8 mouse cellular contexts compared by ENCODE assay signal in the genomic region with DNA sequence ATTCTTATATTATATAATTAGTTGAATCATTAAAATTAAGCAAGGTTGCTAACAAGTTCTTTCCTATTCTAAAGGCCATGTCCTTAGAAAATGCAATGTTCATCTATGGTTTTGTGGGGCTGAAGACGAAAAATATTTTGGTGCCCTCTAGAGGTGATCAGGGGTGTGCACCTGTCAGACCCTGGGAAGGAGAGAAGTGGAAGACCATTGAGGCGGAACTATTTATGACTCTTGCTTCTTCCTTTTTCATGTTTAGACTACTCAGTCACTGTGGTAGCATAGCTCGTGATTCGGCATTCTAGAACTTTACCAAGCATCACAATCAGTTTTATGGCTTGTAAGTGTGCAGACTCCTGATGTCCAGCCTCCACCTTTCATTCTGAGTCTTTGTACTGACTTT. TPM values are rescaled to one million over a fixed set of nuclear protein-coding genes. Genes with fewer than 3 reads are reported as not detected.
A peak's percentile ranks its signal among the peaks of the same experiment; 100 is the strongest.
DNase-seq lines count a peak whose midpoint lies in the region; TF ChIP-seq lines count a peak whose summit lies in the region.

No protein-coding gene starts in this region.

- no peaks in the 10 kb centered on the region for H3K36me3 ChIP-seq in MEL (ENCODE audit: control insufficient read depth in 1 of 2, insufficient read depth in 2 of 2, low read length in 2 of 2)

- TF ChIP-seq RAD21 in MEL (IDR thresholded peaks at IDR 0.05; ENCODE audit: low read depth, low read length) = peak; percentile 30

- H3K79me2 ChIP-seq in MEL (ENCODE audit: control insufficient read depth, insufficient read depth, low read length, poor library complexity) = no peaks in the 10 kb centered on the region

- no peaks in the 10 kb centered on the region for H3K4me1 ChIP-seq in MEL (ENCODE audit: control insufficient read depth in 1 of 2, insufficient read depth in 2 of 2, low read length in 2 of 2)

- no peak overlapping the region for H3K9ac ChIP-seq in MEL (ENCODE audit: control insufficient read depth, low read depth, low read length, poor library complexity, severe bottlenecking)

- no peak overlapping the region for H3K27ac ChIP-seq in layer of hippocampus, adult 2 months
- no peak overlapping the region for H3K27ac ChIP-seq in MEL (ENCODE audit: control insufficient read depth, low read depth, low read length)

- H3K9me3 ChIP-seq in MEL (replicated peaks; ENCODE audit: insufficient read depth, low read length) = no peaks in the 10 kb centered on the region

- peak; percentile 46 to 66 for DNase-seq in cerebellum, postnatal 10 days
- no peak for DNase-seq in cerebellum, adult 8-10 months
- no peak for DNase-seq in layer of hippocampus, adult 2 months (ENCODE audit: low spot score in 2 of 2)
- no peak for DNase-seq in layer of hippocampus, adult 11-12 months (ENCODE audit: low spot score)
- peak; percentile 15 for DNase-seq in MEL (ENCODE audit: low read depth, low spot score)
- DNase-seq in induced T-regulatory cell, adult 2 months (ENCODE audit: low read depth) = peak; percentile 0
- DNase-seq in T-cell, adult 2 months (ENCODE audit: low spot score) = no peak
- no peak for DNase-seq in adrenal gland, adult 18-20 months (ENCODE audit: low spot score in 2 of 2)

- TF ChIP-seq CTCF in layer of hippocampus, adult 2 months (conservative IDR thresholded peaks at IDR 0.05) = peak; percentile 86
- TF ChIP-seq CTCF in MEL (IDR thresholded peaks at IDR 0.05 in 2 of 3, conservative IDR thresholded peaks at IDR 0.05 in 1 of 3; ENCODE audit: control insufficient read depth in 1 of 3, insufficient read depth in 1 of 3, low read depth in 2 of 3, low read length in 3 of 3, poor library complexity in 1 of 3, severe bottlenecking in 1 of 3) = peak; percentile 17 to 35 (median 35); a peak in 5 of 6 replicates

- no peak for TF ChIP-seq POLR2A in MEL (IDR thresholded peaks at IDR 0.05; ENCODE audit: control insufficient read depth in 1 of 2, insufficient read depth in 1 of 2, low read depth in 1 of 2, low read length in 2 of 2, poor library complexity in 1 of 2)

- no peak overlapping the region for H3K4me3 ChIP-seq in layer of hippocampus, adult 2 months
- no peak overlapping the region for H3K4me3 ChIP-seq in MEL (ENCODE audit: control insufficient read depth in 1 of 2, insufficient read depth in 1 of 2, low read depth in 2 of 2, low read length in 2 of 2)

- H3K27me3 ChIP-seq in MEL (ENCODE audit: control insufficient read depth in 1 of 2, insufficient read depth in 2 of 2, low read length in 2 of 2) = no peaks in the 10 kb centered on the region

- TF ChIP-seq EP300 in MEL (IDR thresholded peaks at IDR 0.05; ENCODE audit: low read depth in 1 of 2, low read length in 2 of 2) = no peak

TF ChIP-seq in MEL, 35 proteins besides CTCF, POLR2A, EP300 and RAD21:
- TF ChIP-seq SMC3 (IDR thresholded peaks at IDR 0.05; ENCODE audit: low read depth, low read length) = peak; percentile 37
- no peak for TF ChIP-seq USF1 (IDR thresholded peaks at IDR 0.05; ENCODE audit: low read depth, low read length)
- no peak for TF ChIP-seq HCFC1 (IDR thresholded peaks at IDR 0.05; ENCODE audit: low read depth, low read length)
- no peak for TF ChIP-seq ZMIZ1 (IDR thresholded peaks at IDR 0.05; ENCODE audit: low read depth, low read length)

RNA-seq across cellular contexts. Expression of a gene that starts 3.6 kb away (rescaled TPM):
- 10 to 100 TPM; 36.8 to 42.5 TPM for total RNA-seq in layer of hippocampus, adult 2 months (2021)
- not detected in 2 replicates for total RNA-seq in MEL (2012; rRNA removed)
- not detected for polyA plus RNA-seq in MEL (2012; ENCODE audit: insufficient read depth in 1 of 2, insufficient read length in 2 of 2, low read depth in 1 of 2, low replicate concordance in 2 of 2, missing spikeins in 1 of 2)
- total RNA-seq in adrenal gland, adult 18-20 months (2021) = 10 to 100 TPM in 1 of 2 experiments, 1 to 10 TPM in 1; 9.4 to 16.0 TPM

Comparison
In these comparisons a context has a peak if more than half of its experiments do, and no peak if none do; other contexts are left out.
1. DNase-seq: peak in cerebellum, postnatal 10 days (2 of 2), MEL (single experiment) and induced T-regulatory cell, adult 2 months (single experiment); none in cerebellum, adult 8-10 months (single experiment), layer of hippocampus, adult 2 months (0 of 2), layer of hippocampus, adult 11-12 months (single experiment), T-cell, adult 2 months (single experiment) and adrenal gland, adult 18-20 months (0 of 2).